Mouse (Mus musculus): ENCODE results near the gene Krtcap3.

GRCm38 (mm10) chr5:31288655-31289054 lies 37.2 kb downstream of the Krtcap3 start:
- no peak for TF ChIP-seq CHD2 (IDR thresholded peaks at IDR 0.05; ENCODE audit: low read depth, low read length)
- TF ChIP-seq ZNF384 (IDR thresholded peaks at IDR 0.05; ENCODE audit: low read depth, low read length), result no peak
- no peak for TF ChIP-seq ZC3H11A (IDR thresholded peaks at IDR 0.05; ENCODE audit: borderline replicate concordance, low read depth, low read length)

All from ES-E14 (cell line).